Mouse (Mus musculus) liver, embryonic 14.5 days (tissue): ENCODE data around the gene Rtl6.

Experiments used
- CTCF ChIP-seq: IDR thresholded peaks from 2 replicates; pipeline ENCODE4 v1.5.1; 2016; ENCODE audit warnings: antibody characterized with exemption, low read depth, control low read depth
- EP300 ChIP-seq: IDR thresholded peaks from 2 replicates; pipeline ENCODE4 v1.6.1; 2016; ENCODE audit warnings: antibody characterized with exemption, low read depth

DNA sequence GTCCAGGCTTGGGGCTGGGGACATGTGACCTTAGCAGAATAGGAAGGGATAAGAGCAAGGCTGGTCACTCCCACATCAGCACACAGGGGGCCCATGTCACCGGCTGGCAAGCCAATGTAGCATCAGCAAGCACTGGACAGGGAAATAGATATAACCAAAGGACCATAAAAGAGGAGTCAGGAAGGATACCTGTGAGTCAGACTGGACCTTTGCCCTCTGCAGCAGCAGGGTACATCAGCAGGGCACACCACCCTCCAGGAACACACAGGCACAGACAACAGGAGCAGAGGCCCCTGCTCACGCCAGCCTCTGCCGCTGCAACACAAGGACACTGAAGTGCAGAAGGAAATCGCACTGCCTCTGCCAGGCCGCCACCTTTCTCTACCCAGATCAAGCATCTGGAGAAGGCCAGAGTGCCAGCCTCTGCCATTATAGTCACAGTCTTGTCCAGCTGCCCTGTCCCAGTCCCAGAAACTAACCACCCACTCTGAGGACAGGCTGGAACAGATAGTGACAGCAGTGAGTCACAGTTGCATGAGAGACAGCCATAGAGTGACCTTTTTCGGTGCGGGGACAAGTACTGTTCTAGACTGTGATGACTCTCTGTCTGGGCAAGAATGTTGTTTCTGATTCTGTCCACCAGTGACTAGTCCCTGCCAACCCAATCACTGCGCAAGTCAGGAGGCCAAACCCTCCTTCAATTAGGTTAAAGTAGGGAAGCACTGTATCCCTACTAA, 34.5 kb downstream of the Rtl6 start:
- TF ChIP-seq CTCF (no peak), EP300 (no peak)
